Mouse (Mus musculus) embryonic facial prominence, embryonic 11.5 days (tissue): ENCODE measurements at regions not wholly inside any gene's neighbourhood (a gene's known extent, or its start where the extent isn't known, plus 50 kb on each side); places are given as distances from the start of the nearest gene placed in this dataset.

Experiments used
- ATAC-seq: fragments of 200-750 bp; cut with Nextera tagmentation; replicated peaks from 2 replicates; pipeline ENCODE4 v1.8.0; 2017; ENCODE audit warnings: low read depth; ENCODE audit not compliant: insufficient number of reproducible peaks, low FRiP score, low TSS enrichment
- DNase-seq: peaks from one replicate; pipeline ENCODE4 v3.0.0-alpha.2; 2015; ENCODE audit warnings: low spot score
- H3K27ac ChIP-seq: fragments of 300-500 bp; sonication (generic); replicated peaks from 2 replicates; pipeline ENCODE4 v1.5.1; 2014; ENCODE audit warnings: mild to moderate bottlenecking, low read depth, low read length, control low read depth
- H3K27me3 ChIP-seq: fragments of 300-500 bp; sonication (generic); 2 replicates; pipeline ENCODE4 v1.6.1; 2014; ENCODE audit warnings: mild to moderate bottlenecking, low read length, moderate library complexity, mixed read lengths; ENCODE audit not compliant: control insufficient read depth, insufficient read depth
- H3K36me3 ChIP-seq: fragments of 300-500 bp; sonication (generic); replicated peaks from 2 replicates; pipeline ENCODE4 v1.6.1; 2014; ENCODE audit warnings: low read depth, mild to moderate bottlenecking, low read length, moderate library complexity, mixed read lengths; ENCODE audit not compliant: control insufficient read depth, insufficient read depth
- H3K4me1 ChIP-seq: fragments of 300-500 bp; sonication (generic); 2 replicates; pipeline ENCODE4 v1.6.1; 2014; ENCODE audit warnings: low read length, mixed read lengths; ENCODE audit not compliant: control insufficient read depth, insufficient read depth
- H3K4me2 ChIP-seq: fragments of 300-500 bp; sonication (generic); 2 replicates; pipeline ENCODE4 v1.6.1; 2014; ENCODE audit warnings: low read depth, mild to moderate bottlenecking, control low read depth, low read length, moderate library complexity
- H3K4me3 ChIP-seq: fragments of 300-500 bp; sonication (generic); 2 replicates; pipeline ENCODE4 v1.5.1; 2014; ENCODE audit warnings: low read depth, low read length, control low read depth
- H3K9ac ChIP-seq: fragments of 300-500 bp; sonication (generic); replicated peaks from 2 replicates; pipeline ENCODE4 v1.6.1; 2014; ENCODE audit warnings: mild to moderate bottlenecking, control low read depth, low read length
- H3K9me3 ChIP-seq: fragments of 300-500 bp; sonication (generic); replicated peaks from 2 replicates; pipeline ENCODE4 v1.6.1; 2016; ENCODE audit warnings: mild to moderate bottlenecking, low read length, inconsistent platforms, mixed read lengths; ENCODE audit not compliant: control insufficient read depth
- whole genome bisulfite sequencing: fragments of 180-500 bp; shearing (Covaris S2); extraction: QIAGEN DNeasy Blood & Tissue Kit; methylation state at CpG from one replicate; pipeline ENCODE4 v1.1.7; 2014; 5-methylcytosine and 5-hydroxymethylcytosine counted together

DNA sequence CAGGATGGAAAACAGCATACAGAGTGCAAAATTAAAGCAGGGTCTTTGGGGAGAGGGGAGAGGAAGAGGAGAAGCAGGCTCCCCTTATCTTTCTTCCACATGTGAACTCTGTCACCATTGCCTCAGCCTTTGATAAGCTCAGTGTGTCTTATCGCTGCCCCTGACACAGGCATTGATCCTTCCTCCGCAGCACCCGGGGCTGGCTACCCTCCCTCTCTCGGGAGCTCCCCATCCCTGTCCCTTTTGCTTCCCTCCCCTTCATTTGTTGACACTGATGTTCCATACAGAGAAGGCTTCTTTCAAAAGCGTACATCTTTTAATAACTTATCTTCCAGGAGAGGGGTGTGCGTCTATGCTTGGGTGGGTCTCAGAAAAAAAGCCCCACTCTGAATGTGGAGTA is 411.6 kb downstream of the Nucb2 start:
- no peak for DNase-seq
- Histone ChIP-seq H3K27ac (no peak overlapping the region), H3K4me3 (no peak overlapping the region), H3K4me2 (no peak overlapping the region), H3K4me1 (no peaks in the 10 kb centered on the region), H3K36me3 (no peaks in the 10 kb centered on the region), H3K9ac (no peak overlapping the region), H3K27me3 (no peaks in the 10 kb centered on the region), H3K9me3 (no peaks in the 10 kb centered on the region)
- WGBS, result 68% methylated on average over 6 of the region's 6 CpGs
- no peak for ATAC-seq

DNA sequence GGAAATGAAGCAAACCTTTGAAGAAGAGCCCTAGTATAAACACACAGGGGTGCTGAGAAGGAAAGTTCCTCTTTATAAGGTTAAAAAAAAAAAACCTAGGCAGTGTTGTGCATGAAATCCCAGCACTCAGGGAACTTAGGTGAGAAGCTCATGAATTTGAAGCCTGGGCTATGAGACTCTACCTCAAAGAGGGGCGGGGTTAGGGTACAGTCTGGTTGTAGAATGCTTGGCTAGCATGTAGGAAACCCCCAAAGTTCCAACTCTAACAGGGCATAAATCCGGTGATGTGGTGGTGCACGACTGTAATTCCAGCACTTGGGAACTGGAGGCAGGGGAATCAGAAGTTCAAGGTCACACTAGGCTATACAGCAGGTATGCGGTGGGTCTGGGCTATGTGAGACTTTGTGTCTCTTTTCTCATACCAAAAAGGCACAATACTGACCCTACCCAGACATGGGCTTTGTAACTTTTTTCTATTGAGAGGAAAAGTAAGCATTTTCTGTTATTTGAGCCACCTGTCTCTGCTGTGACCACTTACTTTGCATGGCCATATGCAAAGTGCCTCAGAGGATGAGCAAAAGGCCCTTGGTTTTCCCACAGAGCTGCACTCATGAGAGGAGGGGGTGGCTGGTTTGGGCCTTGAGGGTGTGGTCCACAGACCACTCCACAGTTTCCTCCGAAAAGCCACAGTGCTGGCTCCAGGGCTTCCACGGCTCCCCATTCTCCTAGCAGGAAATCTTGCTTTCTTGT is 413.9 kb downstream of the Nucb2 start:
- DNase-seq (no peak), ATAC-seq (no peak)
- WGBS, result 87% methylated on average over 6 of the region's 6 CpGs
- Histone ChIP-seq H3K27ac (no peak overlapping the region), H3K9ac (no peak overlapping the region), H3K27me3 (no peaks in the 10 kb centered on the region), H3K36me3 (no peaks in the 10 kb centered on the region), H3K9me3 (no peaks in the 10 kb centered on the region), H3K4me2 (no peak overlapping the region), H3K4me1 (no peaks in the 10 kb centered on the region), H3K4me3 (no peak overlapping the region)

DNA sequence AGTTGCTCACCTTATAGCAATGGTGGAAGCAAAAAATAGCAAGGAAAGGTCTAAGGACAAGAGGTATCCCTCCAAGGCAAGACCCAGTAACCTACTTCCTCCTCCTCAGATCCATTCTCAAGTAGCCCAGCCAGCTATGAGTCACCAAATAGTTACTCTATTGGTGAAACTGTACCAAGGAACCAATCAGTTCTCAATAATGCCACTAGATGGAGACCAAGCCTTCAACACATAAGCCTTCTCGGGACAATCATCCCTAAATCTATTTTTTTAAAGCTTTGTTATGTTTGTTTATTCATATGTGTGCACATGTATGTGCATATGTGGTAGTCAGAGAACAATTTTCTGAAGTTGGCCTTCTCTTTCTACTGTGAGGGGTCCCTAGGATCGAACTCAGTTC is 434.3 kb upstream of the Xylt1 start:
- H3K27ac ChIP-seq, result no peak overlapping the region
- no peak overlapping the region for H3K9ac ChIP-seq
- H3K4me3 ChIP-seq, result no peak overlapping the region
- no peaks in the 10 kb centered on the region for H3K4me1 ChIP-seq
- DNase-seq (peak; percentile 5), ATAC-seq (no peak)
- no peak overlapping the region for H3K4me2 ChIP-seq
- 80% methylated on average over 2 of the region's 2 CpGs for WGBS
- no peaks in the 10 kb centered on the region for H3K9me3 ChIP-seq
- H3K27me3 ChIP-seq, result no peaks in the 10 kb centered on the region
- no peaks in the 10 kb centered on the region for H3K36me3 ChIP-seq

- H3K36me3 ChIP-seq, result no peaks in the 10 kb centered on the region
- H3K4me2 ChIP-seq, result no peak overlapping the region
- H3K27me3 ChIP-seq, result no peaks in the 10 kb centered on the region
- 83% methylated on average over 14 of the region's 14 CpGs for WGBS
- H3K9me3 ChIP-seq, result no peaks in the 10 kb centered on the region
- no peak overlapping the region for H3K4me3 ChIP-seq
- no peaks in the 10 kb centered on the region for H3K4me1 ChIP-seq
- ATAC-seq, result no peak
- DNase-seq, result no peak
- no peak overlapping the region for H3K9ac ChIP-seq
- H3K27ac ChIP-seq, result no peak overlapping the region
Observed at GRCm38 (mm10) chr7:116959196-116959895, 421.4 kb upstream of the Xylt1 start.

- no peaks in the 10 kb centered on the region for H3K9me3 ChIP-seq
- no peak overlapping the region for H3K9ac ChIP-seq
- H3K4me2 ChIP-seq, result no peak overlapping the region
- no peak for ATAC-seq
- H3K4me1 ChIP-seq, result no peaks in the 10 kb centered on the region
- H3K4me3 ChIP-seq, result no peak overlapping the region
- DNase-seq, result no peak
- WGBS, result 79% methylated on average over 6 of the region's 6 CpGs
- H3K36me3 ChIP-seq, result no peaks in the 10 kb centered on the region
- H3K27ac ChIP-seq, result no peak overlapping the region
- no peaks in the 10 kb centered on the region for H3K27me3 ChIP-seq
Observed at GRCm38 (mm10) chr7:116963839-116964238, 416.9 kb upstream of the Xylt1 start.

- Histone ChIP-seq H3K36me3 (no peaks in the 10 kb centered on the region), H3K27ac (no peak overlapping the region), H3K4me1 (no peaks in the 10 kb centered on the region), H3K9ac (no peak overlapping the region), H3K4me3 (no peak overlapping the region), H3K4me2 (no peak overlapping the region), H3K27me3 (no peaks in the 10 kb centered on the region), H3K9me3 (no peaks in the 10 kb centered on the region)
- 65% methylated on average over 2 of the region's 2 CpGs for whole genome bisulfite sequencing
- ATAC-seq (no peak), DNase-seq (no peak)
Observed at GRCm38 (mm10) chr7:116991351-116991750, 389.4 kb upstream of the Xylt1 start.

DNA sequence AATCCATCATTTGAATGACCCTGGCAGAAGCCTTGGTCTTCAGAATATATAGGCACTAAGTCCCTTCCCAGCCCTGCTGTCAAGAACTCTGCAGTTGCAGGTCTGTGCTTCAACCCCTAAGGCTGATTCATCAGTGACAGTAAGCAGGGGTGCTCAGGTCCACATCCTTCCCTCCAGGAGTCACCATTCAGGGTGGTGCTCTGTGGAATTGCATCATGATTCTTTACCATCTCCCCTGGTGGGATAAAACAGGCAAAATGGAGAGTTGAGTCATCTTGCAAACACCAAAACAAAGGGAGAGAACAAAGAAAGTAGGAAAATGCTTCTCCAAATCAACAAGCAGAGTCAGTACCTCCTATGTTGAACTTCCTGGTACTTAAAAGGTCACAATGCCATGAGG is 388.6 kb upstream of the Xylt1 start:
- Histone ChIP-seq H3K27me3 (no peaks in the 10 kb centered on the region), H3K36me3 (no peaks in the 10 kb centered on the region), H3K27ac (no peak overlapping the region), H3K9me3 (no peaks in the 10 kb centered on the region), H3K4me3 (no peak overlapping the region), H3K9ac (no peak overlapping the region), H3K4me1 (no peaks in the 10 kb centered on the region), H3K4me2 (no peak overlapping the region)
- DNase-seq (no peak), ATAC-seq (no peak)

GRCm38 (mm10) chr7:116995770-116996169 is 385.0 kb upstream of the Xylt1 start:
- no peaks in the 10 kb centered on the region for H3K36me3 ChIP-seq
- H3K4me2 ChIP-seq, result no peak overlapping the region
- ATAC-seq (no peak; the same call in 1 of the 2 replicates), DNase-seq (no peak)
- no peak overlapping the region for H3K4me3 ChIP-seq
- no peak overlapping the region for H3K27ac ChIP-seq
- H3K4me1 ChIP-seq, result no peaks in the 10 kb centered on the region
- no peak overlapping the region for H3K9ac ChIP-seq
- 93% methylated on average over 3 of the region's 3 CpGs for WGBS
- H3K27me3 ChIP-seq, result no peaks in the 10 kb centered on the region
- no peaks in the 10 kb centered on the region for H3K9me3 ChIP-seq
